ENCODE assay signal across 19 mouse cellular contexts in genomic region chr4:12563016-12563415, GRCm38 (mm10).
DNase-seq lines count a peak whose midpoint lies in the region; ATAC-seq and TF ChIP-seq lines count a peak whose summit lies in the region.
"Had no signal": no experiment of that assay in that cellular context is flagged by ENCODE, and none has a peak within 500 bp of the region (broad histone marks: within the 10 kb centered on the region; RNA-seq: fewer than 3 reads in every experiment).

No protein-coding gene starts in this region.

- TF ChIP-seq POLR2A in kidney, adult 2 months (IDR thresholded peaks at IDR 0.05; ENCODE audit: low read depth, low read length), result no peak

- no peaks in the 10 kb centered on the region for H3K4me1 ChIP-seq in kidney, adult 2 months (ENCODE audit: control insufficient read depth, insufficient read depth, low read length)
- H3K4me1 ChIP-seq in kidney, embryonic 16.5 days (ENCODE audit: insufficient read depth, low read length), result peaks cover 3% of the 10 kb centered on the region; the same call in 1 of the 2 replicates
- H3K4me1 ChIP-seq in lung, postnatal 0 days (ENCODE audit: insufficient read depth, low read depth, low read length), result no peaks in the 10 kb centered on the region

- intact Hi-C loops in heart, postnatal 10 days (cut with DNase I), result no loop called here

- peak; percentile 7 for DNase-seq in adrenal gland, postnatal 10 days
- no peak for DNase-seq in adrenal gland, postnatal 36 days
- peak; percentile 31 for DNase-seq in kidney, adult 2 months
- peak; percentile 25 to 59 for DNase-seq in heart, postnatal 10 days
- DNase-seq in lung, postnatal 0 days (ENCODE audit: low spot score), result peak; percentile 17
- no peak for DNase-seq in embryo, embryonic 10.5 days (ENCODE audit: low spot score)
- no peak for DNase-seq in layer of hippocampus, postnatal 14 days (ENCODE audit: low spot score in 2 of 2)
- DNase-seq: cerebellum, adult 8-10 months; gastrocnemius, postnatal 10 days; liver, postnatal 0 days had no signal

- H3K9ac ChIP-seq in kidney, embryonic 16.5 days (replicated peaks; ENCODE audit: low read length), result no peak overlapping the region
- H3K9ac ChIP-seq in lung, postnatal 0 days (replicated peaks; ENCODE audit: low read depth), result no peak overlapping the region
- H3K9ac ChIP-seq: forebrain, embryonic 12.5 days; heart, embryonic 13.5 days; liver, postnatal 0 days; midbrain, embryonic 15.5 days had no signal

- no peak for ATAC-seq in kidney, embryonic 16.5 days (ENCODE audit: low FRiP score, low TSS enrichment)
- ATAC-seq in lung, postnatal 0 days, result peak; percentile 48; the same call in 1 of the 2 replicates
- ATAC-seq: activated CD4-positive, CD25-positive, alpha-beta regulatory T cell, adult 4 months; CD4-positive, CD25-positive, alpha-beta regulatory T cell, adult 4 months; liver, postnatal 0 days; midbrain, embryonic 15.5 days had no signal

- 41% methylated on average over 1 of the region's 1 CpGs for WGBS in kidney, adult 2 months
- WGBS in kidney, embryonic 16.5 days, result 51% methylated on average over 1 of the region's 1 CpGs
- 45% methylated on average over 1 of the region's 1 CpGs for WGBS in lung, postnatal 0 days

- TF ChIP-seq EP300 in lung, postnatal 0 days (IDR thresholded peaks at IDR 0.05), result 0 out of 2 replicates have a peak, but pooled peaks have one; percentile 21

- H3K27me3 ChIP-seq in kidney, adult 2 months (replicated peaks; ENCODE audit: control insufficient read depth, insufficient read depth, low read length), result no peaks in the 10 kb centered on the region
- no peaks in the 10 kb centered on the region for H3K27me3 ChIP-seq in kidney, embryonic 16.5 days (ENCODE audit: insufficient read depth, low read length)
- H3K27me3 ChIP-seq in lung, postnatal 0 days (replicated peaks; ENCODE audit: insufficient read depth, low read length), result no peaks in the 10 kb centered on the region
- H3K27me3 ChIP-seq: heart, embryonic 13.5 days; midbrain, embryonic 15.5 days had no signal

- no peak overlapping the region for H3K4me2 ChIP-seq in kidney, embryonic 16.5 days (replicated peaks; ENCODE audit: low read depth, low read length)
- H3K4me2 ChIP-seq in lung, postnatal 0 days (replicated peaks; ENCODE audit: low read depth, low read length), result no peak overlapping the region
- H3K4me2 ChIP-seq: forebrain, embryonic 12.5 days; heart, embryonic 13.5 days; midbrain, embryonic 15.5 days had no signal

- no peak overlapping the region for H3K27ac ChIP-seq in kidney, adult 2 months (ENCODE audit: insufficient read depth, low read depth, low read length)
- no peak overlapping the region for H3K27ac ChIP-seq in kidney, embryonic 16.5 days (ENCODE audit: low read length)
- no peak overlapping the region for H3K27ac ChIP-seq in lung, postnatal 0 days (ENCODE audit: low read length)
- H3K27ac ChIP-seq: embryonic facial prominence, embryonic 10.5 days; forebrain, embryonic 12.5 days; heart, embryonic 13.5 days; limb, embryonic 10.5 days; midbrain, embryonic 15.5 days; stomach, postnatal 0 days had no signal

- H3K9me3 ChIP-seq in kidney, embryonic 16.5 days (ENCODE audit: low read length), result no peaks in the 10 kb centered on the region
- no peaks in the 10 kb centered on the region for H3K9me3 ChIP-seq in lung, postnatal 0 days (ENCODE audit: low read length)
- H3K9me3 ChIP-seq: embryonic facial prominence, embryonic 10.5 days; forebrain, embryonic 12.5 days; heart, embryonic 13.5 days; limb, embryonic 10.5 days; midbrain, embryonic 15.5 days had no signal

- TF ChIP-seq CTCF in kidney, adult 2 months (conservative IDR thresholded peaks at IDR 0.05; ENCODE audit: insufficient read depth, insufficient read length, low read depth, low read length), result no peak
- no peak for TF ChIP-seq CTCF in lung, postnatal 0 days (IDR thresholded peaks at IDR 0.05)

- H3K4me3 ChIP-seq in kidney, adult 2 months (ENCODE audit: insufficient read depth, low read depth, low read length), result no peak overlapping the region
- H3K4me3 ChIP-seq in kidney, embryonic 16.5 days (ENCODE audit: low read length), result no peak overlapping the region
- no peak overlapping the region for H3K4me3 ChIP-seq in lung, postnatal 0 days (ENCODE audit: low read depth, low read length)
- H3K4me3 ChIP-seq: embryonic facial prominence, embryonic 10.5 days; forebrain, embryonic 12.5 days; heart, embryonic 13.5 days; limb, embryonic 10.5 days; midbrain, embryonic 15.5 days had no signal

- no peaks in the 10 kb centered on the region for H3K36me3 ChIP-seq in kidney, adult 2 months (ENCODE audit: control insufficient read depth, insufficient read depth, low read length)
- no peaks in the 10 kb centered on the region for H3K36me3 ChIP-seq in kidney, embryonic 16.5 days (ENCODE audit: insufficient read depth, low read length)
- no peaks in the 10 kb centered on the region for H3K36me3 ChIP-seq in lung, postnatal 0 days (ENCODE audit: insufficient read depth, low read length)
- H3K36me3 ChIP-seq: embryonic facial prominence, embryonic 10.5 days; forebrain, embryonic 12.5 days; heart, embryonic 13.5 days; limb, embryonic 10.5 days; midbrain, embryonic 15.5 days had no signal

Comparison
In these comparisons a context has a peak if more than half of its experiments do, and no peak if none do; other contexts are left out.
1. DNase-seq: peak in adrenal gland, postnatal 10 days (single experiment), kidney, adult 2 months (single experiment), heart, postnatal 10 days (2 of 2) and lung, postnatal 0 days (single experiment); none in adrenal gland, postnatal 36 days (0 of 2), embryo, embryonic 10.5 days (single experiment) and layer of hippocampus, postnatal 14 days (0 of 2).